Mouse (Mus musculus): ENCODE measurements at regions not wholly inside any gene's neighbourhood (a gene's known extent, or its start where the extent isn't known, plus 50 kb on each side); places are given as distances from the start of the nearest gene placed in this dataset.

DNA sequence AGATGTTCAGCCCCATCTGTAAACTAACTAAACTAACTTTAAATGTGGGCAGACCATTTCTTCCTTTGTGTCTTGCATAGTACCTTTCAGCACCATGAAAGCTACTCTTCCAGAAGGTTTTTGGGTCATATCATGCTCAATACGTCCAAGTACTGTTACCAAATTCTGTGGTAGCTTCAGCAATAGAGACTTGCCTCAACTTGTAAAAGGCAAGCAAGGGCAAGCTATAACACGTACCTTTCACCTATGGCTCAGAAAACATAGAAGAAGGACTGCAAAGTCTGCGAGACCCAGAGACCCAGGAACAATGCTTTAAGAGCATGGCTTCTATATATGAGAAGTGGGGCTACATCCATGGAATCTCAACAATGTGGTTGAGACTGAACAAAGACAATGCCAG, 701.6 kb upstream of the Adgra3 start:
- Histone ChIP-seq H3K9ac (ENCODE audit: low read length) (no peak overlapping the region), H3K4me3 (ENCODE audit: low read depth, low read length) (no peak overlapping the region), H3K36me3 (ENCODE audit: control insufficient read depth, insufficient read depth, low read length) (no peaks in the 10 kb centered on the region), H3K4me1 (ENCODE audit: control insufficient read depth, insufficient read depth, low read length) (no peaks in the 10 kb centered on the region), H3K27me3 (ENCODE audit: control insufficient read depth, insufficient read depth, low read length) (no peaks in the 10 kb centered on the region), H3K27ac (ENCODE audit: low read depth, low read length) (no peak overlapping the region), H3K4me2 (ENCODE audit: low read depth) (no peak overlapping the region), H3K9me3 (ENCODE audit: control insufficient read depth, low read length) (no peaks in the 10 kb centered on the region)
- no peak for ATAC-seq (ENCODE audit: insufficient read depth, low FRiP score, low TSS enrichment)
- 93% methylated on average over 3 of the region's 3 CpGs for WGBS
- DNase-seq (ENCODE audit: low spot score), result no peak

GRCm38 (mm10) chr5:50752766-50753165, 694.0 kb upstream of the Adgra3 start:
- no peaks in the 10 kb centered on the region for H3K27me3 ChIP-seq (ENCODE audit: control insufficient read depth, insufficient read depth, low read length)
- H3K36me3 ChIP-seq (ENCODE audit: control insufficient read depth, insufficient read depth, low read length), result no peaks in the 10 kb centered on the region
- H3K9ac ChIP-seq (ENCODE audit: low read length), result no peak overlapping the region
- H3K4me1 ChIP-seq (ENCODE audit: control insufficient read depth, insufficient read depth, low read length), result no peaks in the 10 kb centered on the region
- DNase-seq (ENCODE audit: low spot score) (peak; percentile 22), ATAC-seq (ENCODE audit: insufficient read depth, low FRiP score, low TSS enrichment) (no peak)
- H3K27ac ChIP-seq (ENCODE audit: low read depth, low read length), result no peak overlapping the region
- no peak overlapping the region for H3K4me2 ChIP-seq (ENCODE audit: low read depth)
- 55% methylated on average over 1 of the region's 1 CpGs for WGBS
- no peaks in the 10 kb centered on the region for H3K9me3 ChIP-seq (ENCODE audit: control insufficient read depth, low read length)
- no peak overlapping the region for H3K4me3 ChIP-seq (ENCODE audit: low read depth, low read length)

DNA sequence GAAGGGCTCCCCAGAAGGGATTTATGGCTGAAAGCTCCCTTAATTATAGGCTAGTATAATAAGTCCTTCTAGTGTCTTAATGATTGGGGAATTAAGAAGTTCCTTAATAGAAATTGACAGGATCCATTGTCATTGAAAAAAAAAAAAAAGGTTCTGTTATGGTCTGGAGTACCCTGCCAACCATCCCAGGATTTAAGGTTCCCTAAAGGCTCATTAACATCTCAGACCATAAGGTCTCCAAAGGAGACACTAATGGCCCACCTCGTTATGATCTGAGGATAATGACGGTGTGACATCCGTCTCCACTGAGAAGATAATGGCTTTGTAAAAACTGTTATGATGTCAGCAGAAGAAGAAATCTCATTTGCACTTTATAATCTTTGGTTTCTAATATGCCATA, 692.6 kb upstream of the Adgra3 start:
- Histone ChIP-seq H3K9ac (ENCODE audit: low read length) (no peak overlapping the region), H3K36me3 (ENCODE audit: control insufficient read depth, insufficient read depth, low read length) (no peaks in the 10 kb centered on the region), H3K9me3 (ENCODE audit: control insufficient read depth, low read length) (no peaks in the 10 kb centered on the region), H3K4me2 (ENCODE audit: low read depth) (no peak overlapping the region), H3K4me3 (ENCODE audit: low read depth, low read length) (no peak overlapping the region), H3K27ac (ENCODE audit: low read depth, low read length) (no peak overlapping the region), H3K4me1 (ENCODE audit: control insufficient read depth, insufficient read depth, low read length) (no peaks in the 10 kb centered on the region), H3K27me3 (ENCODE audit: control insufficient read depth, insufficient read depth, low read length) (no peaks in the 10 kb centered on the region)
- 46% methylated on average over 3 of the region's 3 CpGs for WGBS
- ATAC-seq (ENCODE audit: insufficient read depth, low FRiP score, low TSS enrichment), result peak; percentile 78
- no peak for DNase-seq (ENCODE audit: low spot score)

GRCm38 (mm10) chr5:50743030-50743429, 684.2 kb upstream of the Adgra3 start:
- Histone ChIP-seq H3K4me3 (ENCODE audit: low read depth, low read length) (no peak overlapping the region), H3K27me3 (ENCODE audit: control insufficient read depth, insufficient read depth, low read length) (no peaks in the 10 kb centered on the region), H3K9me3 (ENCODE audit: control insufficient read depth, low read length) (no peaks in the 10 kb centered on the region), H3K9ac (ENCODE audit: low read length) (no peak overlapping the region), H3K4me2 (ENCODE audit: low read depth) (no peak overlapping the region), H3K36me3 (ENCODE audit: control insufficient read depth, insufficient read depth, low read length) (no peaks in the 10 kb centered on the region), H3K27ac (ENCODE audit: low read depth, low read length) (no peak overlapping the region), H3K4me1 (ENCODE audit: control insufficient read depth, insufficient read depth, low read length) (no peaks in the 10 kb centered on the region)
- ATAC-seq (ENCODE audit: insufficient read depth, low FRiP score, low TSS enrichment) (no peak), DNase-seq (ENCODE audit: low spot score) (no peak)
- 80% methylated on average over 5 of the region's 5 CpGs for WGBS

DNA sequence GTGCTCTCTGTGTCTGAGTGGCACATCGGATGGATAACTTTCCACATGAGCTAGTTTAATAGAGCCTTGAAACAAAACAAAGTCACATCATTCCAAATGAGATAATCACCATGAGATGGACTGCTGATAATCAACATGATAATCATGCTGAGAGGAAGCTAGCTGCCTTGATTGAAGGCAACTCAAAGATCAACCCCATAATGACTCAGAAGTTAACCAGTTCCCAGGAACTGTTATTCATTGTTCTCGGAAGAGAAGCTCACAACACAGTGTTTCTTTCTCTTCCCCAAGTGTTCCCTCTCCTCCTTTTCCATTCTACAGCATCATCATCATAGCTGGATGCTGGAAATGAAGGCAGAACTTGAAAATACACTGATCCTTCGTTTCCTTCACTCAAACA, 674.9 kb upstream of the Adgra3 start:
- ATAC-seq (ENCODE audit: insufficient read depth, low FRiP score, low TSS enrichment) (no peak), DNase-seq (ENCODE audit: low spot score) (no peak)
- H3K9me3 ChIP-seq (ENCODE audit: control insufficient read depth, low read length), result no peaks in the 10 kb centered on the region
- no peak overlapping the region for H3K27ac ChIP-seq (ENCODE audit: low read depth, low read length)
- H3K4me3 ChIP-seq (ENCODE audit: low read depth, low read length), result no peak overlapping the region
- 73% methylated on average over 3 of the region's 3 CpGs for WGBS
- H3K9ac ChIP-seq (ENCODE audit: low read length), result no peak overlapping the region
- H3K4me2 ChIP-seq (ENCODE audit: low read depth), result no peak overlapping the region
- no peaks in the 10 kb centered on the region for H3K27me3 ChIP-seq (ENCODE audit: control insufficient read depth, insufficient read depth, low read length)
- no peaks in the 10 kb centered on the region for H3K36me3 ChIP-seq (ENCODE audit: control insufficient read depth, insufficient read depth, low read length)
- no peaks in the 10 kb centered on the region for H3K4me1 ChIP-seq (ENCODE audit: control insufficient read depth, insufficient read depth, low read length)

GRCm38 (mm10) chr5:50728337-50729003, 669.7 kb upstream of the Adgra3 start:
- Histone ChIP-seq H3K9me3 (ENCODE audit: control insufficient read depth, low read length) (no peaks in the 10 kb centered on the region), H3K4me3 (ENCODE audit: low read depth, low read length) (no peak overlapping the region), H3K36me3 (ENCODE audit: control insufficient read depth, insufficient read depth, low read length) (no peaks in the 10 kb centered on the region), H3K9ac (ENCODE audit: low read length) (no peak overlapping the region), H3K27ac (ENCODE audit: low read depth, low read length) (no peak overlapping the region), H3K4me2 (ENCODE audit: low read depth) (no peak overlapping the region), H3K27me3 (ENCODE audit: control insufficient read depth, insufficient read depth, low read length) (no peaks in the 10 kb centered on the region), H3K4me1 (ENCODE audit: control insufficient read depth, insufficient read depth, low read length) (no peaks in the 10 kb centered on the region)
- DNase-seq (ENCODE audit: low spot score), result no peak
- no peak for ATAC-seq (ENCODE audit: insufficient read depth, low FRiP score, low TSS enrichment)
- WGBS, result 86% methylated on average over 1 of the region's 1 CpGs

DNA sequence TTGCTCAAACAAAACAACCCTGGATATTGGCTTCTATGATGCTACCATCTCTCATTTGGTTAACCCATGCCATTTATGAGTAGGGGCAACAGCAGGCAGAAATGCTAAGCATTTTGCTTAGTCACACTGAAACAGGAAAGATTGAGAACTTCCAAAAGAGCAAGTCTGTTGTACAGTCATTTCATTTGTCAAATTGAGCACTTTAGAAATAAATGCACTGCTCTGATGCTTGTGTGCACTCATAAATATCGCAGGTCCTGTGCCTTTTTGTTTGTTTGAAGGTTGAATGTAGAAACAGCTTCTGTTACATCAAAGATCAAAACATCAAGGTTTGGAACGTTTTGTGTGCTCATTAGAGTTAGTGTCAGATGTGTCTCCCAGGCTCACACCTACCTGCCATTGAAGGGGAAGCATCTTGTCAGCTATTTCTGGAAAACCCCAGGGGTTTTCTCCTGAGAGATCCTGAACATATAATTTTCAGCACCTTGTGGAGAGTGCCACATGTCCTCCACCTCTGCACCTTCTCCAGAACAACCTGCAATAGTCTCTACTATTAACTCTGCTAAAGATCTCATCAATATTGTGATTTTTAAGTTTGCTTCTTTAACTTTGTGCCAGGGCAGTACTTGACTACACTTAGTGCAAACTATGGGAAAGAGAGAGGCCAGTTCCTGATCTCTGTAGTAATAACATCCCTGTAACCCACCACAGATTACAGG, 648.3 kb upstream of the Adgra3 start:
- Histone ChIP-seq H3K4me1 (ENCODE audit: control insufficient read depth, insufficient read depth, low read length) (no peaks in the 10 kb centered on the region), H3K4me3 (ENCODE audit: low read depth, low read length) (no peak overlapping the region), H3K27ac (ENCODE audit: low read depth, low read length) (no peak overlapping the region), H3K36me3 (ENCODE audit: control insufficient read depth, insufficient read depth, low read length) (no peaks in the 10 kb centered on the region), H3K9ac (ENCODE audit: low read length) (no peak overlapping the region), H3K27me3 (ENCODE audit: control insufficient read depth, insufficient read depth, low read length) (no peaks in the 10 kb centered on the region), H3K9me3 (ENCODE audit: control insufficient read depth, low read length) (no peaks in the 10 kb centered on the region), H3K4me2 (ENCODE audit: low read depth) (no peak overlapping the region)
- ATAC-seq (ENCODE audit: insufficient read depth, low FRiP score, low TSS enrichment), result no peak
- no peak for DNase-seq (ENCODE audit: low spot score)
- WGBS, result 63% methylated on average over 2 of the region's 2 CpGs

- no peaks in the 10 kb centered on the region for H3K36me3 ChIP-seq (ENCODE audit: control insufficient read depth, insufficient read depth, low read length)
- H3K4me2 ChIP-seq (ENCODE audit: low read depth), result no peak overlapping the region
- peaks cover 2% of the 10 kb centered on the region; the same call in 1 of the 2 replicates for H3K4me1 ChIP-seq (ENCODE audit: control insufficient read depth, insufficient read depth, low read length)
- H3K27me3 ChIP-seq (ENCODE audit: control insufficient read depth, insufficient read depth, low read length), result no peaks in the 10 kb centered on the region
- 9% methylated on average over 2 of the region's 2 CpGs for WGBS
- H3K4me3 ChIP-seq (ENCODE audit: low read depth, low read length), result no peak overlapping the region
- peak; percentile 81 for ATAC-seq (ENCODE audit: insufficient read depth, low FRiP score, low TSS enrichment)
- peak; percentile 39 for DNase-seq (ENCODE audit: low spot score)
- 0 out of 2 replicates have a peak overlapping the region, but pooled peaks have one; percentile 8 for H3K27ac ChIP-seq (ENCODE audit: low read depth, low read length)
- H3K9ac ChIP-seq (ENCODE audit: low read length), result no peak overlapping the region
- no peaks in the 10 kb centered on the region for H3K9me3 ChIP-seq (ENCODE audit: control insufficient read depth, low read length)
Measured at GRCm38 (mm10) chr5:50698084-50698483, 639.3 kb upstream of the Adgra3 start.

DNA sequence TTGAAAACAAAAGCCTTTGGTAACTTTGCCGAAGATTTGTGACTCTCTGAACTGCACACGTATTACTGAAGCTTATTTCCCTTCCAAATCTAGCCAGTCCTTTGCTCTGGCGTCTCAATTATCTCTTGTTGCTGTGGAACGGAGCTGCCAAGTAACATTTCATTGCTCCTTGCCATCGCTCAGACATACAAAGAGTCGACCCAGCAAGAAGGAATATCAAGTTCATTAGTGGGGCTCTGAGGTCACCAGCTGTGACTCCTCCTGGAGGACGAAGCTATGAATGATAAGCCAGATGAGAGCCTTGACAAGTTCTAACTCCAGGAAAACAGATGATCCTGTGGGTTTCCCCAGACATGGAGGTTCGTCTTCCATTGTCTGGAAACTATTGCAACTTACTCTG, 638.8 kb upstream of the Adgra3 start:
- DNase-seq (ENCODE audit: low spot score) (peak; percentile 50), ATAC-seq (ENCODE audit: insufficient read depth, low FRiP score, low TSS enrichment) (peak; percentile 68)
- H3K4me2 ChIP-seq (ENCODE audit: low read depth), result no peak overlapping the region
- H3K9ac ChIP-seq (ENCODE audit: low read length), result no peak overlapping the region
- H3K27me3 ChIP-seq (ENCODE audit: control insufficient read depth, insufficient read depth, low read length), result no peaks in the 10 kb centered on the region
- H3K4me1 ChIP-seq (ENCODE audit: control insufficient read depth, insufficient read depth, low read length), result peaks cover 2% of the 10 kb centered on the region; the same call in 1 of the 2 replicates
- 28% methylated on average over 8 of the region's 8 CpGs for WGBS
- no peaks in the 10 kb centered on the region for H3K9me3 ChIP-seq (ENCODE audit: control insufficient read depth, low read length)
- no peak overlapping the region for H3K4me3 ChIP-seq (ENCODE audit: low read depth, low read length)
- no peaks in the 10 kb centered on the region for H3K36me3 ChIP-seq (ENCODE audit: control insufficient read depth, insufficient read depth, low read length)
- H3K27ac ChIP-seq (ENCODE audit: low read depth, low read length), result 0 out of 2 replicates have a peak overlapping the region, but pooled peaks have one; percentile 8
